Comparison of ENCODE assay signal across 26 mouse cellular contexts in genomic region chr9:27090134-27090533, GRCm38 (mm10).
DNase-seq lines count a peak whose midpoint lies in the region; ATAC-seq and TF ChIP-seq lines count a peak whose summit lies in the region.
"Had no signal": no experiment of that assay in that cellular context is flagged by ENCODE, and none has a peak within 500 bp of the region (broad histone marks: within the 10 kb centered on the region; RNA-seq: fewer than 3 reads in every experiment).

No protein-coding gene starts in this region.

- no peak overlapping the region for H3K4me3 ChIP-seq in forebrain, embryonic 13.5 days
- H3K4me3 ChIP-seq in forebrain, embryonic 10.5 days, result no peak overlapping the region
- no peak overlapping the region for H3K4me3 ChIP-seq in layer of hippocampus, adult 2 months
- no peak overlapping the region for H3K4me3 ChIP-seq in forebrain, postnatal 0 days (ENCODE audit: low read depth, low read length)
- H3K4me3 ChIP-seq: embryonic facial prominence, embryonic 12.5 days; embryonic facial prominence, embryonic 15.5 days; heart, adult 2 months; heart, embryonic 10.5 days; heart, embryonic 13.5 days; hindbrain, embryonic 12.5 days; hindbrain, embryonic 15.5 days had no signal

- H3K9ac ChIP-seq in forebrain, embryonic 13.5 days, result no peak overlapping the region
- no peak overlapping the region for H3K9ac ChIP-seq in forebrain, postnatal 0 days
- H3K9ac ChIP-seq: embryonic facial prominence, embryonic 12.5 days; embryonic facial prominence, embryonic 15.5 days; heart, embryonic 13.5 days; hindbrain, embryonic 12.5 days; hindbrain, embryonic 15.5 days had no signal

- H3K27me3 ChIP-seq in forebrain, embryonic 13.5 days, result no peaks in the 10 kb centered on the region
- H3K27me3 ChIP-seq in forebrain, embryonic 10.5 days (ENCODE audit: poor library complexity, severe bottlenecking), result no peaks in the 10 kb centered on the region
- H3K27me3 ChIP-seq in forebrain, postnatal 0 days (ENCODE audit: insufficient read depth, low read length), result no peaks in the 10 kb centered on the region
- H3K27me3 ChIP-seq: embryonic facial prominence, embryonic 12.5 days; embryonic facial prominence, embryonic 15.5 days; heart, embryonic 13.5 days; hindbrain, embryonic 12.5 days; hindbrain, embryonic 15.5 days; Patski had no signal

- no peak overlapping the region for H3K4me2 ChIP-seq in forebrain, embryonic 13.5 days
- no peak overlapping the region for H3K4me2 ChIP-seq in forebrain, postnatal 0 days (ENCODE audit: low read depth)
- H3K4me2 ChIP-seq: embryonic facial prominence, embryonic 12.5 days; embryonic facial prominence, embryonic 15.5 days; heart, embryonic 13.5 days; hindbrain, embryonic 12.5 days; hindbrain, embryonic 15.5 days had no signal

- WGBS in forebrain, embryonic 13.5 days, result 93% methylated on average over 1 of the region's 1 CpGs
- WGBS in forebrain, embryonic 10.5 days, result 100% methylated on average over 1 of the region's 1 CpGs
- 44% methylated on average over 1 of the region's 1 CpGs for WGBS in forebrain, postnatal 0 days

- H3K9me3 ChIP-seq in forebrain, embryonic 13.5 days (replicated peaks), result no peaks in the 10 kb centered on the region
- no peaks in the 10 kb centered on the region for H3K9me3 ChIP-seq in forebrain, embryonic 10.5 days
- no peaks in the 10 kb centered on the region for H3K9me3 ChIP-seq in forebrain, postnatal 0 days (ENCODE audit: low read length)
- H3K9me3 ChIP-seq: embryonic facial prominence, embryonic 12.5 days; embryonic facial prominence, embryonic 15.5 days; heart, embryonic 10.5 days; heart, embryonic 13.5 days; hindbrain, embryonic 12.5 days; hindbrain, embryonic 15.5 days had no signal

- H3K36me3 ChIP-seq in forebrain, embryonic 13.5 days (ENCODE audit: poor library complexity, severe bottlenecking), result peaks cover 95% of the 10 kb centered on the region
- H3K36me3 ChIP-seq in forebrain, embryonic 10.5 days (replicated peaks), result peaks cover 100% of the 10 kb centered on the region
- peaks cover 54% of the 10 kb centered on the region for H3K36me3 ChIP-seq in forebrain, postnatal 0 days (ENCODE audit: insufficient read depth)

- no peak for TF ChIP-seq CTCF in layer of hippocampus, adult 2 months (conservative IDR thresholded peaks at IDR 0.05)
- TF ChIP-seq CTCF in forebrain, postnatal 0 days (IDR thresholded peaks at IDR 0.05; ENCODE audit: low read depth), result no peak

- no peak for ATAC-seq in forebrain, embryonic 13.5 days
- ATAC-seq in forebrain, postnatal 0 days, result peak; percentile 63
- ATAC-seq: intestine, postnatal 0 days; Patski had no signal

- DNase-seq in forebrain, embryonic 10.5 days (ENCODE audit: extremely low spot score, low spot score), result no peak
- peak in 1 of 2 experiments; percentile 69 for DNase-seq in layer of hippocampus, adult 2 months (ENCODE audit: low spot score in 2 of 2)
- DNase-seq in layer of hippocampus, postnatal 36 days, result no peak
- peak; percentile 53 for DNase-seq in brain, adult 2 months (ENCODE audit: low read depth, low spot score)
- DNase-seq in forebrain, postnatal 0 days, result peak; percentile 30
- DNase-seq in MN1 (ENCODE audit: low spot score) (no peak), adipocyte (ENCODE audit: low spot score) (no peak)
- DNase-seq: adrenal gland, adult 2 months; adrenal gland, postnatal 14 days; cerebellum, adult 18-20 months; cerebellum, adult 9-11 months; cerebellum, postnatal 25 days; gastrocnemius, postnatal 10 days; gastrocnemius, postnatal 36 days; heart, adult 2 months; heart, postnatal 14 days; heart, postnatal 4 days had no signal

- H3K27ac ChIP-seq in forebrain, embryonic 13.5 days, result peak overlapping the region; percentile 40; the same call in 1 of the 2 replicates
- no peak overlapping the region for H3K27ac ChIP-seq in forebrain, embryonic 10.5 days
- H3K27ac ChIP-seq in layer of hippocampus, adult 2 months, result peak overlapping the region; percentile 85
- 0 out of 2 replicates have a peak overlapping the region, but pooled peaks have one; percentile 6 for H3K27ac ChIP-seq in forebrain, postnatal 0 days (ENCODE audit: low read depth, low read length)
- H3K27ac ChIP-seq: embryonic facial prominence, embryonic 12.5 days; embryonic facial prominence, embryonic 15.5 days; heart, adult 2 months; heart, embryonic 10.5 days; heart, embryonic 13.5 days; hindbrain, embryonic 12.5 days; hindbrain, embryonic 15.5 days had no signal

- H3K4me1 ChIP-seq in forebrain, embryonic 13.5 days, result no peaks in the 10 kb centered on the region
- no peaks in the 10 kb centered on the region for H3K4me1 ChIP-seq in forebrain, embryonic 10.5 days
- 0 out of 2 replicates have a peak, but pooled peaks cover 3% of the 10 kb centered on the region for H3K4me1 ChIP-seq in forebrain, postnatal 0 days (ENCODE audit: insufficient read depth)
- H3K4me1 ChIP-seq: embryonic facial prominence, embryonic 12.5 days; embryonic facial prominence, embryonic 15.5 days; heart, embryonic 10.5 days; heart, embryonic 13.5 days; hindbrain, embryonic 12.5 days; hindbrain, embryonic 15.5 days had no signal

Comparison
In these comparisons a context has a peak if more than half of its experiments do, and no peak if none do; other contexts are left out.
1. DNase-seq: peak in brain, adult 2 months (single experiment) and forebrain, postnatal 0 days (single experiment); none in forebrain, embryonic 10.5 days (single experiment), layer of hippocampus, postnatal 36 days (0 of 2), MN1 (single experiment) and adipocyte (single experiment).